Mouse (Mus musculus) C2C12 (cell line): ENCODE measurements around the gene Shank1.

Experiments
- CEBPB ChIP-seq: IDR thresholded peaks from one replicate; pipeline ENCODE4 v1.6.1; 2011; ENCODE audit warnings: low read depth, mild to moderate bottlenecking, control low read depth, moderate library complexity
- CTCF ChIP-seq: IDR thresholded peaks from one replicate; pipeline ENCODE4 v1.5.1; 2011; ENCODE audit not compliant: control insufficient read depth, insufficient read depth, insufficient read length
- MAX ChIP-seq: IDR thresholded peaks from one replicate; pipeline ENCODE4 v1.6.1; 2011; ENCODE audit warnings: mild to moderate bottlenecking, control low read depth
- MYOG ChIP-seq: IDR thresholded peaks from one replicate; pipeline ENCODE4 v1.6.1; 2011; ENCODE audit not compliant: control insufficient read depth, insufficient read length; ENCODE audit errors: extremely low read depth
- USF1 ChIP-seq: IDR thresholded peaks from one replicate; pipeline ENCODE4 v1.6.1; 2011; ENCODE audit warnings: low read depth, mild to moderate bottlenecking, control low read depth, moderate library complexity

DNA sequence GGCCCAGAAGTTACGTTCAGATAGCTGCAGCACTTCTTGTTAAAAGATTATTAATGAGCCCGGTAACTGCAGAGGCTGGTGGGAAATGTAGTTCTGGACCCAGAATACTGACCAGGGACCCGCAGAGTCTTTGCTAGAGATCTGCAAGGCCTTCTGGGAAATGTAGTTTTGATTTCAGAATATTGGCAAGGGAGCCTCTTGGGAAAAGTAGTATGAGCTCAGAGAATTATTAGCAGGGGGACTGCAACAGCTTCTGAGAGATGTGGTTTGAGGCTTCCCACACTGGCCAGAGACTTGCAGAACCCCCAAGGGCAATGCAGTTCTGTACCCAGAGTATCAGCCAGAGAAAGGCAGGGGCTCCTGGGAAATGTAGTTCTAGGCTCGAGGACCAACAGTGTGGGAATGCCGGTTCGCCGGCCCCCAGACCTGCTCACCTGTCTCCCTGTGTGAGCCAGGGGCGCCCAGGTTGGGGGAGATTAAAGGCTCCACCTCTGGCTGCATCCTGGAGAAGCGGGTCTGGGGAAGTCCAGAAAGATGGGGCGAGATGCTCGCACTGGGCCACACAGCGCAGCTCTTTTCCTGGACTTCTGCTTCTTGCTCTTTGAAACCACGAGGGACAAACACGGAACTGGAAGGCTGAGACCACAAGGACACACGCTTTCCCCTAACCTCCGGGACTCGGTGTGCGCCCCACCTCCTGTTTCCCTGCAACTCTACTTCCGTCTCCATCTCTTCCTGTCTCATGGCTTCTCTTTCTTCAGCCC, 64.0 kb downstream of the Shank1 start:
- no peak for TF ChIP-seq CTCF
- TF ChIP-seq USF1 = no peak
- TF ChIP-seq CEBPB = no peak
- TF ChIP-seq MAX = no peak
- no peak for TF ChIP-seq MYOG
